Mouse (Mus musculus): ENCODE results near the gene Nub1. TPM values are rescaled to one million over a fixed set of nuclear protein-coding genes. Genes with fewer than 3 reads are reported as not detected.

The Nub1 gene
- total RNA-seq, 2 experiments from 2014 or later: 43.3 to 43.9 TPM

- no peak for DNase-seq
These were observed 56.0 kb downstream of the Nub1 start for GRCm38 (mm10) chr5:24741172-24741885.

- DNase-seq: peak; percentile 49
These were observed 58.6 kb downstream of the Nub1 start for GRCm38 (mm10) chr5:24743956-24744355.

- no peak for DNase-seq
These were observed 62.2 kb downstream of the Nub1 start for GRCm38 (mm10) chr5:24747533-24747932.

GRCm38 (mm10) chr5:24749731-24750130 is 64.4 kb downstream of the Nub1 start:
- no peak for DNase-seq

GRCm38 (mm10) chr5:24750321-24751304 is 65.3 kb downstream of the Nub1 start:
- peak; percentile 93 for DNase-seq

- DNase-seq: peak; percentile 77
These were observed 66.2 kb downstream of the Nub1 start for GRCm38 (mm10) chr5:24751305-24752174.

- no peak for DNase-seq
These were observed 66.8 kb downstream of the Nub1 start for GRCm38 (mm10) chr5:24752175-24752498.

GRCm38 (mm10) chr5:24756931-24757330 is 71.6 kb downstream of the Nub1 start:
- no peak for DNase-seq

- no peak for DNase-seq
These were observed 72.5 kb downstream of the Nub1 start, which contains the start of gene Crygn for GRCm38 (mm10) chr5:24757816-24758215. Gene Crygn (minus strand): TSS chr5:24758008.

Other genes starting within 250 kb of the Nub1 start
- 100 to 1,000 TPM; 129 to 172 TPM for gene Fastk, start 240.2 kb upstream of the Nub1 start, total RNA-seq (2021)
- gene Tmub1, start 237.7 kb upstream of the Nub1 start, total RNA-seq (2021): 10 to 100 TPM in 1 of 2 experiments, 1 to 10 TPM in 1; 9.1 to 10.5 TPM
- 10 to 100 TPM; 67.6 to 72.2 TPM for gene Agap3, start 233.4 kb upstream of the Nub1 start, total RNA-seq (2021)
- gene Gbx1, start 158.3 kb upstream of the Nub1 start, total RNA-seq (2021): under 1 TPM in 1 of 2 experiments, not detected in 1; 0.09 TPM
- gene Asb10, start 144.6 kb upstream of the Nub1 start, total RNA-seq (2021): 1 to 10 TPM; 1.0 to 6.2 TPM
- gene 4931409K22Rik, start 128.7 kb upstream of the Nub1 start, total RNA-seq (2021): not detected
- gene Abcf2, start 108.1 kb upstream of the Nub1 start, total RNA-seq (2021): 10 to 100 TPM; 51.0 to 53.3 TPM
- gene Chpf2, start 98.8 kb upstream of the Nub1 start, total RNA-seq (2021): 10 to 100 TPM; 35.4 to 46.3 TPM
- 10 to 100 TPM; 16.4 to 26.0 TPM for gene Smarcd3, start 61.1 kb upstream of the Nub1 start, total RNA-seq (2021)
- 1 to 10 TPM; 3.9 to 4.5 TPM for gene Wdr86, start 45.2 kb downstream of the Nub1 start, total RNA-seq (2021)
- not detected for gene Crygn, start 72.5 kb downstream of the Nub1 start, total RNA-seq (2021)
- 10 to 100 TPM; 76.7 to 76.9 TPM for gene Rheb, start 157.1 kb downstream of the Nub1 start, total RNA-seq (2021)